Mouse (Mus musculus) small intestine, adult 2 months (tissue): Measurements from ENCODE around the gene Slc24a4. TPM values are rescaled to one million over a fixed set of nuclear protein-coding genes. Genes with fewer than 3 reads are reported as not detected.

ENCODE experiments used
- H3K27ac ChIP-seq: fragments of 200-500 bp; 2 replicates; pipeline ENCODE4 v1.5.1; 2012; ENCODE audit warnings: low read depth, low read length, control low read depth, inconsistent platforms; ENCODE audit not compliant: insufficient read depth
- H3K27me3 ChIP-seq: fragments of 200-500 bp; 2 replicates; pipeline ENCODE4 v1.6.1; 2012; ENCODE audit warnings: mild to moderate bottlenecking, moderate library complexity, low read length, inconsistent platforms; ENCODE audit not compliant: control insufficient read depth, insufficient read depth
- H3K36me3 ChIP-seq: fragments of 200-500 bp; 2 replicates; pipeline ENCODE4 v1.6.1; 2012; ENCODE audit warnings: mild to moderate bottlenecking, low read length, control low read depth, inconsistent platforms; ENCODE audit not compliant: control insufficient read depth, insufficient read depth
- H3K4me1 ChIP-seq: fragments of 200-500 bp; 2 replicates; pipeline ENCODE4 v1.6.1; 2012; ENCODE audit warnings: low read length, inconsistent platforms, mixed read lengths; ENCODE audit not compliant: control insufficient read depth, insufficient read depth, insufficient read length
- H3K4me3 ChIP-seq: fragments of 200-500 bp; 2 replicates; pipeline ENCODE4 v1.5.1; 2012; ENCODE audit warnings: low read depth, mild to moderate bottlenecking, control low read depth, inconsistent platforms, low read length, moderate library complexity
- CTCF ChIP-seq: fragments of 200-500 bp; IDR thresholded peaks from 2 replicates; pipeline ENCODE4 v1.5.1; 2012; ENCODE audit warnings: low read depth, mild to moderate bottlenecking, control low read depth, inconsistent platforms, low read length, moderate library complexity, mixed read lengths; ENCODE audit not compliant: insufficient replicate concordance, insufficient read length; ENCODE audit errors: extremely low read depth
- POLR2A ChIP-seq: fragments of 200-500 bp; IDR thresholded peaks from 2 replicates; pipeline ENCODE4 v1.6.1; 2012; ENCODE audit warnings: low read depth, mild to moderate bottlenecking, control low read depth, inconsistent platforms, low read length, moderate library complexity
- WGBS: fragments of 180-500 bp; shearing (Covaris S2); methylation state at CpG from one replicate; pipeline ENCODE4 v1.1.7; 2018; 5-methylcytosine and 5-hydroxymethylcytosine counted together
- polyA plus RNA-seq: library from polyadenylated mRNA; depleted of rRNA; stranded (reverse); fragments of >200 nt; gene quantifications from 2 replicates; pipeline ENCODE4 v1.2.3, GENCODE M21; 2012; rRNA removed

Slc24a4 gene
- 0.18 TPM in 1 of 2 replicates, not detected in the other for polyA plus RNA-seq

DNA sequence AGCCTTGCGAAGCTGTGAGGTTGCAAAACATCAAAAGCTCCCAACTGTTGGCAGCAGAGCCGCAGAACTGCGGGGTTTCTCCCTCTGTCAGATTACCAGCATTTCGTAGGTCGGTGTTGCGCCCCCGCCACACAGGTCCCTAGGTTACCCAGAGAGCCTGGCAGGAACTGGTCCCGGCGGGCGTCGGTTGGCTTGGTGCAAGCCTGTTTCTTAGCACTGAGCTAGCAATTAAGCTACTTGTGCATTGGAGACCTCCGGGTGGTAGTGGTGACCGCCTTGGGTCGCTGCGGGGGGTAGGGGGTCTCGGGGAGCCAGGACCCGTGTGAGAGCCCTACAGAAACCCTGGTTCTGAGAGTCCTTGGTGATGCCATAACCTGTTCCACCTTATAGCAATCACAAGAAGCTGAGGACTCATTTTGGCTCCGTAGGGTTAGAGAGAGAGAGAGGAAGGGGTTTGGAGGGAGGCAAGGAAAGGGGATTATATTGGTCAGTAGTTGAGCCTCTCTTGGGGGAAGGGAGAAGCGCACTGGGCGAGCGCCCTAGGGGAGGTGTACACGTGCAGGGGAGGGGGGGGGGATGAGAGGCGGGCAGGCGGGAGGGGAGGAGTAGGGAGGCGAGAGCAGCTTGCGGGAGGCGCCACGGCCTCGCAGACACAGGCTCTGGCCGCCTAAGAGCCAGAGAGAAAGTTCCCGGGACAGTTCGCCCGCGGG lies at the start of gene Slc24a4:
Gene Slc24a4, plus strand, starts transcription at position 653 of the 710 bp plus-strand sequence.
- peak within 1 kb of the TSS; percentile 43 for H3K4me3 ChIP-seq
- no peaks in the 10 kb centered on the region for H3K36me3 ChIP-seq
- no peak for TF ChIP-seq CTCF
- no peak for TF ChIP-seq POLR2A
- H3K27me3 ChIP-seq, result peaks cover 29% of the 10 kb centered on the region
- 3% methylated on average over 32 of the region's 34 CpGs for WGBS
- H3K27ac ChIP-seq, result no peak within 1 kb of the TSS
- H3K4me1 ChIP-seq, result 0 out of 2 replicates have a peak, but pooled peaks cover 4% of the 10 kb centered on the region

DNA sequence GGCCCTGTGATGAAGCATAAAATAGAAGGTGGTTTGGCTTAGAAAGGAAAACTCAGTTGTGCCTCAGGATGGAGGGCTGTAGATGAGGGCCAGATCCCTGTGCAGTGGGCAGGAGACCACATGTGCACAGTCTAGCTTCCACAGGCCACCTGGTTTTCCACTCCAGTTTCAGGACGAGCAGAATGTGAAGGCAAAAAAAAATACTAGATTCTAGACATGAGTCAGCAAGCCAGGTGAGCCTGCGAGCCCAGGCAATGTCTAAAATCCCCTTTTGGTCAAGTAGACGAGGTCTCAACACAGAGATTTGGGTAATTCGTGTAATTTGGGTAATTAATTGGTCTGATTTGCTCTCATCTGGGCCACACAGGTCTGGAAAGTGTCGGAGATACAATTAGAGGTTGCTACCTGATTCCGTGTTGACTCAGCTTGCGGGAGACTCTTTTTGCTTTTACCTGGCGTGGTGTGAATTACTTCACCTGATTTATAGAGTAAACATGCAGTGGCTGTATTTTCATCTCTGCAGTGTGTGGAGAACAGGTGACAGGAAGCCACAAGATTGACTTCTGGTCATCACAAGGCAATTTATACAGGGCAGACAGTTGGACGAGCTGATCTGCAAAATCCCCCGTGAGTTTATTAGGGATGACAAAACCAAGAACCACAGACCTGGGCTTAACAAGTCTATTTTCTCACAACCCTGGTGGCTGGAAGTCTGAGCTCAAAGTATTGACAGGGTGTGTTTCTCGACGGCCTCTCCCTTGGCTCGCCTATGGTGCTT lies 45.7 kb upstream of the Slc24a4 start:
- TF ChIP-seq POLR2A (no peak), CTCF (no peak)
- no peak overlapping the region for H3K27ac ChIP-seq
- WGBS, result 60% methylated on average over 13 of the region's 13 CpGs
- no peak overlapping the region for H3K4me3 ChIP-seq
- no peaks in the 10 kb centered on the region for H3K36me3 ChIP-seq
- H3K27me3 ChIP-seq, result no peaks in the 10 kb centered on the region
- no peaks in the 10 kb centered on the region for H3K4me1 ChIP-seq

GRCm38 (mm10) chr12:102090535-102090934 lies 38.0 kb upstream of the Slc24a4 start:
- 30% methylated on average over 1 of the region's 1 CpGs for WGBS
- TF ChIP-seq CTCF, result no peak
- no peak for TF ChIP-seq POLR2A
- H3K27ac ChIP-seq, result no peak overlapping the region
- H3K4me1 ChIP-seq, result peaks cover 4% of the 10 kb centered on the region; the same call in 1 of the 2 replicates
- H3K27me3 ChIP-seq, result no peaks in the 10 kb centered on the region
- no peaks in the 10 kb centered on the region for H3K36me3 ChIP-seq
- H3K4me3 ChIP-seq, result no peak overlapping the region

DNA sequence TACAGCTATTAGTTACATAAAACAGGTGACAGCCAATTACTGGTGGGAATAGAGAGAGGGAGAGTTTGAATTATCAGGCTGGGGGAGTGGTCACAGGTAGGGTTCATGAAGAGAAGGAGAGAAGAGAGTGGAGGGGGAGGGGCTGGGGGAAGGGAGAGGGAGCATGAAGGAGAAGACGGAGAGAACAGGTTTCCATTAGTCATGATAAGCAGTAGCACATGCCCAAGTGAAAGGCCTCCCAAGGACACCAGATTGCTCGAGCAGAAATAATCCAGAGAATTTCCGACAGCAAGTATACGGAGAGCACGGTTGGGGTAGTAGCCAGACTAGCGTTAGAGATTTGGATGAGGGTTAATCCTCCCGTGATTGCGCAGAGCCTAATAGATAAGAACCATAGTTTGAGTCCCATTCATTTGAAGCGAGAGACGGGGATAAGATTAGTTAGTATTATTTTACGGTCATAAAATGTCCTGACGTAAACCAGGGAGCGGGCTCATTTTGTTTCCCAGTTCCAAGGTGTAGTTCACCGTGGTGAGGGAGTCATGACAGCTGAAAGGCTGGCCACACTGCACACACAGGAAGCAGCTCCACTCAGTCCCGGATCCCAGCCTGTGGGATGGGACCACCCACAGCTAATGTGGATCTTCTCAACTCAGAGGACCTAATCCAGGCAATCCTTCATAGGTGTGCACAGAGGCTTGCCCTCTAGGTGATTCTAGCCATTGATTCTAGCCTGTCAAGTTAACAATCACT lies 36.0 kb upstream of the Slc24a4 start:
- TF ChIP-seq CTCF (no peak), POLR2A (no peak)
- Histone ChIP-seq H3K36me3 (no peaks in the 10 kb centered on the region), H3K4me1 (peaks cover 4% of the 10 kb centered on the region; the same call in 1 of the 2 replicates), H3K27me3 (no peaks in the 10 kb centered on the region), H3K27ac (no peak overlapping the region), H3K4me3 (no peak overlapping the region)
- WGBS, result 25% methylated on average over 15 of the region's 15 CpGs

DNA sequence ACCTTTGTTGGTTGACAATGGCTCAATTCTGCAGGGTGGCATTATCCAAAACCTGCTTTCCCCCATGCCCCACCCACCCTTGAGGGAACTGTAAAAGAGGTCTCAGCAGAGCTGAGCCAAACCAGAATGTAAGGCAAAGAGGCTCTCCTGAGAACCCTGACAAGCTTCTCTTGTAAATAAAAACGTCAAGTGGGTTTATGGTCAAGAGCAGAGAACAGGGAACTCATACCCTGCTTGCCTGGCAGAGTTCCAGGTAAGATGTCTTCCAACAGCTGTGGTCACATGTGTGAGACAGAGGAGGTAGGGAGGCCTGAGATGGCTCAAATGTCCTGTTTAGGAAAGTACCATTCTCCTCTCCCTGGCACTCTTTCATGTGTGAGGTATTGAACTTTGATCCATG lies 22.5 kb upstream of the Slc24a4 start:
- peaks cover 2% of the 10 kb centered on the region; the same call in 1 of the 2 replicates for H3K4me1 ChIP-seq
- H3K36me3 ChIP-seq, result no peaks in the 10 kb centered on the region
- 17% methylated on average over 1 of the region's 1 CpGs for WGBS
- TF ChIP-seq CTCF (no peak), POLR2A (no peak)
- no peaks in the 10 kb centered on the region for H3K27me3 ChIP-seq
- no peak overlapping the region for H3K27ac ChIP-seq
- no peak overlapping the region for H3K4me3 ChIP-seq

DNA sequence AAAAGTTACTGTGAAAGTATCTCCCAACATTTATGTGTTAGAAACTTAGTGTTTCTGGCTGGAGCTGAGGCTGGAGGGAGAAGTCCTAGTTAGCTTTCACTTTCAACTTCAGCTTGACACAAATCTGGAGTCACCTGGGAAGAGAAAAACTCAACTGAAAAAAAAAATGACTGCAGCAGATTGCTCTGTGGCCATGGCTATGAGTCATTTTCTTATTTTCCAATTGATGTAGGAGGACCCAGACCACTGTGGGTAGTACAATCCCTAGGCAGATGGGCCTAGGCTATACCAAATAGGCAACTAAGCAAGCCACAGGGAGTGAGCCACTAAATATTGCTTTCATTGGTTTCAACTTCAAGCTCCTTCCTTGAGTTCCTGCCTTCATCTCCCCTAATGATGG lies 19.7 kb upstream of the Slc24a4 start:
- Histone ChIP-seq H3K27me3 (no peaks in the 10 kb centered on the region), H3K27ac (no peak overlapping the region), H3K36me3 (no peaks in the 10 kb centered on the region), H3K4me3 (no peak overlapping the region), H3K4me1 (peaks cover 2% of the 10 kb centered on the region; the same call in 1 of the 2 replicates)
- TF ChIP-seq CTCF, result no peak
- TF ChIP-seq POLR2A, result no peak

DNA sequence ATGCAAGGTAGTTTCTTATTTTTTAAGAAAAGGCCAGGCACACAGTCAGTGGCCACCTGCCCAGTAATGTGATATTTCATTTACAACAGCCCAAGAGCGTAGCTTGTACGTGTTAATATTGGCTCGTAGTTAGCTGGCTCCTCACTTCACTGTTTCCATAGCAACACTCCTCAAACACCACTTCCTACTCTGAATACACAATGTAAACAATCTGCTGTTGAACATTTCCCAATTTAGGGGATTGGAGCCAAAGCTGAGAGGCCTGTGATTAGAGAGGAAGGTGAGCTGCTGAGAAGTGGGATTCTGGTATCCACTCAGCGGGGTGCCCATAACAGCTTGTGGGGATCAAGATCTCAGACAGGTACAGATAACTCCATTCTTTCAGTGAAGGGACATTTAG lies 16.0 kb upstream of the Slc24a4 start:
- Histone ChIP-seq H3K4me1 (peaks cover 2% of the 10 kb centered on the region; the same call in 1 of the 2 replicates), H3K36me3 (no peaks in the 10 kb centered on the region), H3K27ac (no peak overlapping the region), H3K4me3 (no peak overlapping the region), H3K27me3 (no peaks in the 10 kb centered on the region)
- TF ChIP-seq CTCF (no peak), POLR2A (no peak)
- 33% methylated on average over 4 of the region's 4 CpGs for WGBS
